Mouse (Mus musculus): ENCODE results near the gene Lipc.

Lipc gene

DNA sequence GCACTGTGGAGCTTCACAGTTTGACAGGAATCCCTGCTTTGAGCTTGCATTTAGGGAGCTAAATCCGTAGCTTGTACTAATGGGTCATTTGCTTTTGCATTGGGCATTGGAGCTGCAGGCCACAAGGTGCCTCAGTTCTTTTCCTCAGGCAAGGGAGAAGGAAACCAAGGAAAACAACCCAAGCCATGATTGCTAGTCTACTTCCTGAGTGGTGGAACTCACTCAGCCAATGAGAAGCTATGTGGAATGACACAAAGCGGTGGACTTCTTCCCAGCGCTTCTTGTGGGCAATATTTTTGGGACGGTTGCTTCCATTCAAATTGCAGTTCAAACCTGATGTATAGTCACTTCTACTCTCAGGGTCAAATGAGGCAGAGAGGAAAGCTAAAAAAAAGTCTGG lies at the start of gene Lipc:
TSS of gene Lipc (minus strand) at position 101 of the 400 bp plus-strand sequence.
- DNase-seq (ENCODE audit: low spot score in 2 of 2) = no peak

DNA sequence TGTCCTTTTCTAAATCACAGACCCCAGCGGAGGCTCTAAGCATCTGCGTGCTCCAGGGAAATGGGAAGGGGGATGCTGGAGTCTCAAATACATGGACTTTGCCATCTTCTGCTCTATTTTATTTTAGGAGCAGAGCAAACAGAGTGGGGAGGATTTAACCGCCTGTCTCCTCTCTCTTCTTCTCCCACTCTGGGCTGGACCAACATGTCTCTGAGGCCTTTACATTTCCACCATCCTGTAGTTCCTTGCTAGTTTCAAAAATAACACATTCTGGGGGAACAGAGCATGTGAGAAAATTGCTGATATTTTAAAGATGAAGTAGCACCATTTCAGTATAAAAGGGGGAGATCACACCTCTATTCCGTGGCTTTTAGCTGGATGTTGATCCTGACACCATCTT lies 47.1 kb upstream of the Lipc start:
- no peak for DNase-seq (ENCODE audit: low spot score in 2 of 2)

DNA sequence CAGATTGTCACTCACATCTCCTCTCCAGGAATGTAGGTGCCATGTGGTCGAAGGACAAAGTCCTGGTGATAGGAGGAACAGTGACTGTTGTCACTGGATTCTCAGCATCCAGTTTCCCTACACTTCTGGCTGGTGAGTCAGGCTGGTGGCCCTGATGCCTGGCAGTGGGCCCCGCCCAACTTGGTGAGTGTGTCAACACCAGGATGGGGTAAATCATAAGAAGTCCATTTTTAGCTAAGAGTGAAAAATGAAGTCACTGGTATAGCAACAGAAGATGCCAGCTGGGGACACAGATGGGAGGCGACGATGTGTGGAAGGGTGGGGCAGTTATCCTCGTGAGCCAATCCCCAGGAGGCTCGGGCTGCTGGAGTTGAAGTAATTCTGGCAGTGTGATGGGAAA lies 46.7 kb upstream of the Lipc start:
- DNase-seq (ENCODE audit: low spot score in 2 of 2) = peak; percentile 84 to 93

DNA sequence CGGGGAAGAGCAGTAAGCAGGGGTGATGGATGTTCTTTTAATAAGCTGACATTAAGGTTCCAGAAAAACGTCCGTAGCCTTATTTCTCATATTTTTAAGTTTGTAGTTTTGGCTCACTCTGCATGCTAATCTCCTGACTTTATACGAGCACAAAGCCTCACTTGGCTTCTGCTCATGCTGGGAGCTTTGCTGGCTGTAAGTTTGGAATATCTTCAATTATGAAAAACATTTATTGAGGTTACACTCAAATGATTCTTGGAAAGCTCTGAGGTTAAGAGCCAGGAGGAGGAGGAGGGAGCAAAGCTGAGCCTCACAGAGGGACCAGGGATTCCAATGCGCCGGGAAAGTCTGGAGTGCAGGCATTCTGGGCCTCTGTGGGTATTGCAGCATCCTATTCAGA lies 41.3 kb upstream of the Lipc start:
- no peak for DNase-seq (ENCODE audit: low spot score in 2 of 2)

DNA sequence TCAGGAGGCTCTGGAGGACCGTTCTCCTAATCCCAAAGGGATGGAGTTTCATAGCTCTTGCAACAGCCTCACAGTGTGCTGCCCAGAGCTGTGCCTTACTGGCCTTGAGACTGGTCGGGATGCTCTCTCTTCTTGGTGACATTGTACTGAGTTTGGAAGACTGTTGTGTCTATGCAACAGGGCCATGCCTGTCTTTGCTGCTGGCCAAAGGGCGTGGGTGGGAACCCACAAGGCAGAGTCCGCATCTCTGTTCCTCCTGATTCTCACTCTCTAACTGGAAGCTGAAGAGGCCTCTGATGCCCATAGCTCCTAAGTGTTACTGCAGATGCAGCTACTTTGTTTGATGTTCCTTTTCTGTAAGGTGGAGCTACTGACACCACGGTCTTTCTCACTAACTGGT lies 39.4 kb upstream of the Lipc start:
- DNase-seq (ENCODE audit: low spot score in 2 of 2) = no peak

DNA sequence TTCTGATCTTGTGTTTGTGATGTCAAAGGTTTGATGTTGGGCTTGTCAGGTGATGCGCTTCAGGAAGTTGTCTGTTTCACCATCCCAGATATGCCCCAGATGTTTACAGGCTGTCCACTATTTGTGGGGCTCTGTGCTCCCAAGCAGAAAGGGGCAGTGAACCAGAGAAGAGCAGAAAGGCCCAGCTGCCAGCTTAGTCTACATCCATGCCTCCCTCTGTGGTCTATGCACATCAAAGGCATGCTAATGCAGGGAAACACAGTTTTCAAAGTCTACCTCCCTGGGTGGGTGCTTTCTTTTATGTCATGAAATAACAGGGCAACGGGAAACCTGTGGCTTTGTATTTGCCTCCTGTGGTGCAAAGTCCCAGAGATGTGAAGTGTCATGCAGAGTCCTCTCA lies 35.2 kb upstream of the Lipc start:
- no peak for DNase-seq (ENCODE audit: low spot score in 2 of 2)

DNA sequence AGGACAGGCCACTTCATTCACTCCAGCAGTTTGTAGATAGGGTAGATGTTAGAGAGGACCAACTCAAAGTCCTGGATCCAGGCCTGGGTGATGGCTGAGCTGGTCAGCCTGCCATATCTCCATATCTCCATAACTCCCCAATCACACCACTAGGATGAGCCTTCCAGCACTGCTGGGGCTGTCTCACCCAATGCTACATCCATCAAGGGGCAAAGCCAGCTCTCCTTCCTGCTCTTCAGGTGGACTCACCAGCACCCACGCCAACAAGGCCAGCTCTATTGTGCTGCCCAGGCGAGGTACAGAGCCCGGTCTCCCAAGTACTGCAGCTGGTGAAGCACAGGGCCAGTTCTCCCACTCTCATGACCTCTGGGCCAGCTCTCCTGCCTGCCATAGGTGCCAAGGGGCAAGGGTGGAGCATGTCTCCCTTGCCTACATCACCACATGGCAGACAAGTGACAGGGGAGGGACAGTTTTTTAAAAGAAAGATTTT lies 31.0 kb upstream of the Lipc start:
- no peak for DNase-seq (ENCODE audit: low spot score in 2 of 2)

DNA sequence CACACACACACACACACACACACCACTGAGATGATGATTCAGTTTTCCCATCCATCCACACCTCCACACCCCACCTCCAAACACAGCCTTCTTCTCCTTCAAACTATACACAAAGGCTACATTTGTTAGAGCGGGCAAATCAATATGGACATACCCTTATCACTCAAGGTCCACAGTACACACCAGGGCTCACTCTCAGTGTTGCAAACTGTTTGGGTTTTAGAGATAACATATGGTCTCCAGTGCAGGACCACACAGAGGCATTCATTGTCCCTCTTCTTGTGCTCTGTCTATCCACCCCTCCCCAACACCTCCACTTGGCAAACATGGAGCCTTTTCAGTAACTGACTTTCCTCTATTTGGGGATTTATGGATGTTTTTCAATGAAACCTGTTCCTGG lies 29.7 kb upstream of the Lipc start:
- DNase-seq (ENCODE audit: low spot score in 2 of 2) = no peak

DNA sequence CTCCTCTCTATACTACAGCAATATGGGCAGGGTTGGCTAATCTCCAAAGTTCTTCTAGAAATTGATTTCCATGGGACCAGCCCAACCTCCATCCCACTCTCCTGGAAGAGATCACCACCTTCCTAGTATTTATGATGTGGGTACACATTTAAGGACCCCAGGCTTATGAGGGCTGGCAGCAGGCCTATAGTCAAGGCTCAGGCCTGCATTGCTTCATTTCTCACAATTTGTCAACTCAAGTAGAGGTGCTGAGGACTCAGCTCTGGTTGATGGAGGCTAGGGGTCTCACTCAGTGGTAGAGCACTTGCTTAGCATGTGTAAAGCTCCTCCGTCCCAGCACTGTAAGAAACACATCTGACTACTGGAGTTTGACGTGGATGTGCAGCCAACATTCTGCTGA lies 27.6 kb upstream of the Lipc start:
- no peak for DNase-seq (ENCODE audit: low spot score in 2 of 2)

DNA sequence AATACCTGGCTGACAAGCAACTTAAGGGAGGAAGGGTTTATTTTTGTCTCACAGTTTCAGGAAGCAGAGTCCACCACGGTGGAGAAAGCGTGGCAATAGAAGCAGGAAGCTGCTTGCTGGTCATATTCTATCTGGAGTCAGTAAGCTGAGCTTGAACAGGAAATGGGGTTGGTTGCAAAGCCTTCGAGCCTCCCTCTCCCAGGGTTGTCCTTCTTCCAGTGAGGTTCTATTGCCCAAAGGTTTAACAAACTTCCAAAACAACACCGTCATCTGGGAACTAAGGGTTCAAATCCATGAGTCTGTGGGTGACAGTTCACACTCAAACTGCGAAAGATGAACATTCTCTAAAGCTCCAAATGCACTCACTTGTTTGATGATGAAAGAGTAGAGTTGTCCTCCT lies 27.1 kb upstream of the Lipc start:
- no peak for DNase-seq (ENCODE audit: low spot score in 2 of 2)

DNA sequence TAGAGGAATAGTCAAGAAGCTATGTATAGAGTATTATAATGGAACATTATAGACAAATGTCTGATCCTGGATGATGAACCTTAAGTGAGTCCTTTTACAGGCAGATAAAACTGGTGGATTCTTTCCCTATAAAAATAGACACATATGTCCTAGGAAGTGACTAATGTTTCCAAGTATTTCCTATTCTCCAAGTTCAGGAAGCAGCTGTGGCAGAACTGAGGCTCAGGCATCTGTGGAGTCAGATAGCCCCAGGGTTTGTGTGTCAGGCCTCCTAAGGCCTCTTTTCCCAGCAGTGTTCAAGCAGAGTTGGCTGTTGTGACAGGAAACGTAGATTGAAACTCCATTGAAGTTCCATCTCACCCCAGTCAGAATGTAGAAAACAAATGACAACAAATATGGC lies 25.4 kb upstream of the Lipc start:
- no peak for DNase-seq (ENCODE audit: low spot score in 2 of 2)

DNA sequence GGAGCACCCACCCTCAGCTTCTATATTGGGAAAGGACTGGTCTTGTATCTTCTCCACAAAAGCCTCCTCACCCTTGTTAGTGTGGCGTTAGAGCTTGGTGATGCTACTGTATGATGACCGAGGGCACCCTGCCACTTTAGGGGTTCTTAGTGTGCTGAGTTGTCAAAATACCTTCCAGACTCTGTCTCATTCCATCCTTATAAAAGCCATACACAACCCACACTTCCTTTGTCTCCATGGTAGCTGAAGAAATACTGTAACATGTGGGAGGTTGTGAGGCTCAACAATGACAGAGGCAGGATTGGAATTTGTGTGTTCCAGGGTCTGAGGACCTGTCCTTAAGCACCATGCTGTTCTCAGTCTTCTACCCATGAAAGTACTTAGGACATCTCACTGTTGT lies 23.9 kb upstream of the Lipc start:
- DNase-seq (ENCODE audit: low spot score in 2 of 2) = peak in 1 of 2 experiments; percentile 15

DNA sequence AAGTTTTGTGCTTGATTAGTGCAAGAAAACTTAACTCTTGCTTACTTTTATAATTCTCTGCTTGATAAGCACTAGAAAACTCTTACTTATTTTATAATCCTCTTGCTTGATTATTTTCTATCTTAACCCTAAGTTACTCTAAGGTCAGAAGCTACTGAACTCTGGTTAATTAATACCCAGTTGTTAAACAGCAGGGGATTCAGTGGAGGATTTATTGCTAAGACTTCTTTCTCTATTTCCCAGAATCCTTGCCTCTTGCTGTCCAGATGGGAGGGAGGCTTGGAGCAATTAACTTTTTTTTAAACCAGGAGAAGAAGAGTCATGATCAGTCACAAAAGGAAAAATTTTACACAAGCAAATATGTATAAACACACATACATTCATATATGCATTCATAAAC lies 21.3 kb upstream of the Lipc start:
- no peak for DNase-seq (ENCODE audit: low spot score in 2 of 2)

DNA sequence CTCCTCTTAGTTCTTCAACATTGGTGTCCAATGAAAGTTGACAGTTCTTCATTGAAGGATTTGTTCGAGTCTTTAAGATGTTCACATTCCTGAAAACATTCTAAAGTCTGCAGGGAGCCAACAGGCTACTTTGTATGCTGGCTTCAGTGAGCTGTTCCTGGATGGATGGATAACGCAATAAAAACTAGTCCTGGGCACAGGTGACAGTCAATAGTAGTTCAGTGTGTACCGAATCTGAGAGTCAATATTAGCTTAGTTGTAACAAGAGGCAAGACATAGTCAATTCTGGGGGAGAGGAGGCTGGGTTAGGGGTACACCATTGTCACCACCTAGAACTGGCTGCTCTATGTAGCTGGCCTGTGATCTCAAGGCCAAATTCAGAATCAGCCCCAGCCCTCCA lies 17.2 kb upstream of the Lipc start:
- DNase-seq (ENCODE audit: low spot score in 2 of 2) = no peak

DNA sequence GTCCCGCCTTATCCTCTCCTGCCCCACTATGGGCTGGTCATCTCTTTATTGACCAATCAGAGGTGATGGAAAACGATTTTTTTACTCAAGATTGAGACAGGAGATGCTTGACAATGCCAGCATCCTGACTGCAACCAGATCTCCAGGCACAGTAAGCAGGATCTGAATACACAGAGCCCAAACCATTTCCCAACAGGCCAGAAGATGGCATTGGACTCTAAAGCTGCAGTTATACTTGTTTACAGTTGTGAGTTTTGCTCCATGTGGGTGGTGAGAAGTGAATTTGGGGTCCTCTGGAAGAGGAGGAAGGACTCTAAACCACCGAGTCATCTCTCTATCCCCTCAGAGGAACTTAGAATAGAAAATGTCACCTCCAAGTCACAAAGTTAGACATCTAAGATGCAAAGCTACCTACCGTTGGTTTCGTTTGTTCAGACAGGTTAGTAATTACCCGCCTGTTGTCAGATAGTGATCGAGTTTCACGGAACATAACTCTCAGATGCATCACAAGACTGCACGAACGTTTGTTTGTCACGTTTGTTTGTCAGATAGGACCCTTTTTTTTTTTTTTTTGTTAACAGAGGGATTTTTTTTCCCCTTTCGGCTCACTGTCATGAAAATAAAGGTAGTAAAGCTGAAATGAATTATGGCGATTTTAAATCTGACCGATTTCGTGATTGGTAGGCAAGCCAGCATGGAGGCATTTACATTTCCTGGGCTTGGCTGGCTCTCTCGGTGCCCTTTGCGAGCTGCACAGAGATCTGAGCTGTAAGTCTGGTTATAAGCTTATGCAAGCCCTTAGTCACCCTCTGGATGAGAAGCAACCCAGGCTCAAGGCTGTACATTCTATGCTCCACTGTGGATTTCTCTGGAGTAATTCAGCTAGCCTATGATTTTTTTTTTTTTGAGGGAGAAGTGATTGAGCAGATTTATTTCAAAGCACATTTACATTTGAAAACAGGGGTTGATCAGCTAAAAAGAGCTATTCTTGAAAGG lies 14.3 kb upstream of the Lipc start:
- peak in 1 of 2 experiments; percentile 23 for DNase-seq (ENCODE audit: low spot score in 2 of 2)

DNA sequence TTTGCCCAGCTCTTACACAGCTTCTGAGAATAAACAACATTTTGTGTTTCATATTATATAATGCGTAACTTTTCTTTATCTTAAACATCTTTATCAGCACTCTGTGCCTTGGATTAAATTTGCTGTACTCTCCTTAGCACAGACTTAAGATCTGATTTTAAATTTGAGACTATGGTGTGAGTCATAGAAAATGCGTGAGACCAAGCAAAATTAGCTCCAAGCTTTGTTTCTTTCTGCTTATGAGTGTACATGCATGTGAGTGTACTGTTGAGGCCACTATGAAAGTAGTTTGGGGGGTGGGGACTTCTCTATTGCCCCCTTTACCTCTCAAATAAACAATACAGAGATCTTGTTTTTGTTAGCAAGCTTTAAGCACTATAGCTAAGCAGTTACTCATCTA lies 13.4 kb upstream of the Lipc start:
- peak in 1 of 2 experiments; percentile 12 for DNase-seq (ENCODE audit: low spot score in 2 of 2)

DNA sequence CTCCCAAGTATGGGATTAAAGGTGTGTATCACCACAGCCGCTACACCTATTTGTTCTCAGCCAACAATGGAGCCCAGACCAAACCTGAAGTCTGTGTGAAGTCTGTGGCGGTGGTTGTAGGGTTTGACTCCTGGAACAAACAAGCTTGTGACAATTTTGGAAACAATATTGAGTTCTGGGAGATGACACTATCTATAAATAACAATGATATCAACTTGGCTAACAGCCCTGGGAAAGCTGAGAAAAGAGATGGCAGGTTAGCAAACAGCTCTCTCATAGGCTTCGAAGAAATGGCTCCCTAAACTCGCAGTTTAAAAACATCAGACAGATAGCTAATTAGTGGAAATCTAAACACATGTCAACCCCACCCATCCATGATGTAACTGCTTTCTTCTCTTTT lies 13.0 kb upstream of the Lipc start:
- DNase-seq (ENCODE audit: low spot score in 2 of 2) = peak in 1 of 2 experiments; percentile 7

DNA sequence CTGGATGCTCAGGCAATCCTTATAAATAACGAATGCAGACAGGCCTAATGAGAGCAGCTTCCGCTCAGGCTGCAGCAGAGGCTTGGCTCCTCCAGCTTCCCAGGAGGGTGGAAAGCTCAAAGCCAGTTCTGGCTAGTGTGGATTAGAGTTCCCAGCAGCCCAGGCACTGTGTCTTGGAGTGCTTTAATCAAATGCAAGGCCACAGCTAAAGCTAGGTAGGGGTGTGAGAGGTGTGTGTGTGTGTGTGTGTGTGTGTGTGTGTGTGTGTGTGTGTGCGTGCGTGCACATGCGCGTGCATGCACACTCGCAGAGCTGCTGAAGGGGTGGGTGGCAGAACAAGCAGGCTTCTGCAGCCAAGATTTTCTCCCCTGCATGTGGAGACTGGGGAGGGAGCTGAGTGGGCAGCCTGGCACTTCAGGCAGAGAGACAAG lies 11.4 kb upstream of the Lipc start:
- DNase-seq (ENCODE audit: low spot score in 2 of 2) = peak; percentile 59 to 68

DNA sequence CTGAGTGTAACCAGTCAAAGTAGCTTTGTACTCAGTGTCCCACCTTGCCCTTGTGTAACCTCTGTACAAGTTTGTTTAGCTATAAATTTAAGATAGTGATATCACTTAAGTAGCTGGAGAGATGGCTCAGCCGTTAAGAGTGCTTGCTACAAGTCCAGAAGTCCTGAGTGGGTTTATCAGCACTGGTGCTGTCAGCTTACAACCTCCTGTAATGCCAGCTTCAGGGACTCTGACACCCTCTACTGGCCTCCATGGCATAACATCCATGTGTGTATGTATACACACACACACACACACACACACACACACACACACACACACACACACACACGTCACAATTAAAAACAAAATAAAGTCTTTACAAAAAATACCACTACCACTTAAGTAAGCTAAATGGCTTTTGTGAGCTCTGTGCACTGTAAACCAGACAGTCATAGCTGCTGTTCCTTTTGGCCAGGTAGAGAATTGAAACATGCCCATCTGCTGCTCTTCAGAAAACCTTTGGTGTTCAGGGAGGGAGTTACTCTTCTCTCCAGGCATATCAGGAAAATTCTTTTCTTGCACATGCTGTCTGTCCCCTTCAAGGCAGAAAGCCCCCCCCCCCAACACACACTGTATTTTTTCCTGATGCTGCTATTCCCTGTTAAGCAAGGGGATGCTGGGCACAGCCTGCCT lies 10.9 kb upstream of the Lipc start:
- no peak for DNase-seq (ENCODE audit: low spot score in 2 of 2)

DNA sequence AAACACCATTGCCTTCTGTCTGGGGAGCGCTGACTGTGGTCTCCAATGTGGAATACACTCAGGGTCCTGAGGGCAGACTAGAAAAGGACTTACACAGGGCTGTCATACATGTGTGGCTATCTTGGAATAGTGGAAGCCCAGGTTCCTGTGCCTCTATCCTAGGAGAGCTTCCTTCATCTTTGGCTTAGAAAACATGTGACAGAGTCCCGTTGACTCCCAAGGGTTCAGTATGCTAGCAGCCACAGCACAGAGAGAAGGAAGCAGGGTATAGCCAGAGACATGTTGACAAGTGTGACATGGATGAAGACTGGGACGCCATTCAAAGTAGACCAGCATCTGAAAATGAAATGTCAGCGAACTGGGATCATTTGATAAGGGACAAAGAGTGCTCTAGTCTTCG lies 8.3 kb upstream of the Lipc start:
- DNase-seq (ENCODE audit: low spot score in 2 of 2) = no peak

DNA sequence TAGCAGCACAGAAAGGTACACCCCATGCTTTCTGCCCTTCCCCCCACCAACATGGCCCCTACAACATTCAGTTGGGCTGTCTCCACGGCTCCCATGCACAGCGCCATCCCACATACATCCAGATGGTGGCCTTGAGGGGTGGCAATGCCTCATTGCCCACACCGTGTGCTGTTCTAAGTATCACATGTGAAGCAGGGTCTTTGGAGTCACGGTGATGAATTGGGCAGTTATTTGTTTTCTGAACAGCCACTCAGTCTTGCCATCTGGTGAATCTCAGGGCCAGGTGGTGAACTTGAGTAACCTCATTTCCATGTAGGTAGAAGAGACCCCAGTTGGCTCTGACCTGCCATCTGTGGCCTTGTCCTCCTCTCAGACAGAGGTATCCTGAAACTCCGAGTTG lies 7.8 kb upstream of the Lipc start:
- DNase-seq (ENCODE audit: low spot score in 2 of 2) = no peak

DNA sequence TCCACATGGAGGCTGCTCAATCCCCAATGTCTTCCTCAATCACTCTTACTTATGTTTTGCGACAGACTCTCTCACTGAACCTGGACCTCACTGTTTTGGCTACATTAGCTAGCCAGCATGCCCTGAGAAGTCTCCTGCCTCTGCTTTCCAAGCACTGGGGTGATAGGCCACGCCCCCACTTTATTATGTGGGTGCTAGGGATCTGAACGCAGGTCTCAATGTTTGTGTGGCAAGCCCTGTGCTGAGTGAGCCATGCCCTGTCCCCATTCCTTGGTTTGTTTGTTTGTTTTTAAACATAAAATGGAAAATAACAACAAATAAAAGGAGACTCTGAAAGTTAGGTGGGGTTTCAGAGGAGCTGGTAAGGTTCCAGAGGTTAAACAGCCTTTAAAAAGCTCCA lies 7.4 kb upstream of the Lipc start:
- no peak for DNase-seq (ENCODE audit: low spot score in 2 of 2)

DNA sequence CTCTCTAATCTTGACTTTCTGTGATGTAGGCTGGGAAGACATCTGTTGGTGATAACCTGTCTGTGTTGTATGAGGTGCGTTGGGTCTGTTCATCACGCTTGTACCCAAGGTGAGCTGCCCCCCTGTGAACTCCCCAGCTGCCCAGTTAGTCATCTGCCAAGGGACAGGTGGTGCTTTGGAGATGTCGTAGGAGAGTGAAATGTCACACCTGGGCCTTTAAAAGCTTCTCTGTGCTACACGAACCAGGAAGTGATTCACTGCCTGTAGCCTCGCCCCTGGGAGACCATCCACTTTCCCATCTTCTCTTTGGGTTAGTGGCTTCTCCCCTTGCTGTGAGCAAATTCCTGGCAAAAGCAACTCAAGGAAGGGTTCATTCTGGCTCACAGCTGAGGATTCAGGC lies 6.4 kb upstream of the Lipc start:
- DNase-seq (ENCODE audit: low spot score in 2 of 2) = no peak
